Mouse (Mus musculus): ENCODE data around the gene Cyp2c54. TPM values are rescaled to one million over a fixed set of nuclear protein-coding genes. Genes with fewer than 3 reads are reported as not detected.

Gene Cyp2c54
- polyA plus RNA-seq, 2 experiments: not detected

GRCm38 (mm10) chr19:39989471-39989870 lies 84.2 kb downstream of the Cyp2c54 start:
- 69% methylated on average over 2 of the region's 2 CpGs for WGBS
- ATAC-seq (ENCODE audit: low FRiP score, low read depth) (no peak), DNase-seq (ENCODE audit: low spot score) (no peak)
- H3K36me3 ChIP-seq (ENCODE audit: control insufficient read depth, insufficient read depth, low read length): no peaks in the 10 kb centered on the region
- no peak overlapping the region for H3K27ac ChIP-seq (replicated peaks; ENCODE audit: low read depth, low read length)
- no peaks in the 10 kb centered on the region for H3K9me3 ChIP-seq (ENCODE audit: control insufficient read depth, low read length)
- H3K27me3 ChIP-seq (ENCODE audit: control insufficient read depth, insufficient read depth, low read length): no peaks in the 10 kb centered on the region
- no peak overlapping the region for H3K9ac ChIP-seq (ENCODE audit: low read depth, low read length, severe bottlenecking)
- H3K4me3 ChIP-seq (replicated peaks; ENCODE audit: low read length): no peak overlapping the region
- no peak overlapping the region for H3K4me2 ChIP-seq (replicated peaks; ENCODE audit: low read depth, low read length, severe bottlenecking)
- H3K4me1 ChIP-seq (ENCODE audit: control insufficient read depth, insufficient read depth, low read length): no peaks in the 10 kb centered on the region
- TF ChIP-seq POLR2A (IDR thresholded peaks at IDR 0.05; ENCODE audit: borderline replicate concordance, extremely low read depth, insufficient read depth, insufficient read length): no peak

Other genes with a start within 250 kb of the Cyp2c54 start
- not detected in 2 replicates for gene Cyp2c69, start 187.0 kb downstream of the Cyp2c54 start, polyA plus RNA-seq (2012; rRNA removed)
- not detected in 2 replicates for gene Cyp2c69, start 187.0 kb downstream of the Cyp2c54 start, polyA plus RNA-seq (2014; fragmentation: Nextera tagmentation; extraction: Ambion mirVana)
- gene Cyp2c37, start 81.4 kb downstream of the Cyp2c54 start, polyA plus RNA-seq (2012; rRNA removed): not detected in 2 replicates
- gene Cyp2c37, start 81.4 kb downstream of the Cyp2c54 start, polyA plus RNA-seq (2014; fragmentation: Nextera tagmentation; extraction: Ambion mirVana): not detected in 2 replicates
- gene Cyp2c50, start 15.9 kb upstream of the Cyp2c54 start, polyA plus RNA-seq (2012; rRNA removed): not detected in 2 replicates
- not detected in 2 replicates for gene Cyp2c50, start 15.9 kb upstream of the Cyp2c54 start, polyA plus RNA-seq (2014; fragmentation: Nextera tagmentation; extraction: Ambion mirVana)
- gene Cyp2c70, start 113.5 kb upstream of the Cyp2c54 start, polyA plus RNA-seq (2012; rRNA removed): not detected in 2 replicates
- gene Cyp2c70, start 113.5 kb upstream of the Cyp2c54 start, polyA plus RNA-seq (2014; fragmentation: Nextera tagmentation; extraction: Ambion mirVana): not detected in 2 replicates
- 64.5 and 85.3 TPM in 2 replicates for gene Pdlim1, start 198.0 kb upstream of the Cyp2c54 start, polyA plus RNA-seq (2012; rRNA removed)
- 175 TPM in 2 replicates for gene Pdlim1, start 198.0 kb upstream of the Cyp2c54 start, polyA plus RNA-seq (2014; fragmentation: Nextera tagmentation; extraction: Ambion mirVana)